Mouse (Mus musculus) heart, embryonic 11.5 days (tissue): ENCODE results near the gene Sec61a2. TPM values are rescaled to one million over a fixed set of nuclear protein-coding genes. Genes with fewer than 3 reads are reported as not detected.

Experiments
- ATAC-seq: fragments of 200-750 bp; cut with Nextera tagmentation; replicated peaks from 2 replicates; pipeline ENCODE4 v1.8.0; 2017; ENCODE audit warnings: moderate library complexity; ENCODE audit not compliant: insufficient number of reproducible peaks, low FRiP score, low TSS enrichment
- H3K27ac ChIP-seq: fragments of 300-500 bp; sonication (generic); 2 replicates; pipeline ENCODE4 v1.5.1; 2014; ENCODE audit warnings: mild to moderate bottlenecking, low read depth, low read length
- H3K27me3 ChIP-seq: fragments of 300-500 bp; sonication (generic); 2 replicates; pipeline ENCODE4 v1.6.1; 2014; ENCODE audit warnings: mild to moderate bottlenecking, low read length, mixed read lengths; ENCODE audit not compliant: control insufficient read depth, insufficient read depth
- H3K36me3 ChIP-seq: fragments of 300-500 bp; sonication (generic); 2 replicates; pipeline ENCODE4 v1.6.1; 2014; ENCODE audit warnings: mild to moderate bottlenecking, low read length, moderate library complexity, mixed read lengths; ENCODE audit not compliant: control insufficient read depth, insufficient read depth
- H3K4me1 ChIP-seq: fragments of 300-500 bp; sonication (generic); 2 replicates; pipeline ENCODE4 v1.6.1; 2014; ENCODE audit warnings: low read length; ENCODE audit not compliant: control insufficient read depth, insufficient read depth
- H3K4me2 ChIP-seq: fragments of 300-500 bp; sonication (generic); 2 replicates; pipeline ENCODE4 v1.6.1; 2014; ENCODE audit warnings: mild to moderate bottlenecking, moderate library complexity
- H3K4me3 ChIP-seq: fragments of 300-500 bp; sonication (generic); 2 replicates; pipeline ENCODE4 v1.5.1; 2014; ENCODE audit warnings: low read depth, low read length
- H3K9ac ChIP-seq: fragments of 300-500 bp; sonication (generic); 2 replicates; pipeline ENCODE4 v1.6.1; 2014; ENCODE audit warnings: mild to moderate bottlenecking, low read depth, low read length, moderate library complexity
- H3K9me3 ChIP-seq: fragments of 300-500 bp; sonication (generic); replicated peaks from 2 replicates; pipeline ENCODE4 v1.6.1; 2016; ENCODE audit warnings: low read length; ENCODE audit not compliant: control insufficient read depth
- WGBS: fragments of 180-500 bp; shearing (Covaris S2); extraction: QIAGEN DNeasy Blood & Tissue Kit; methylation state at CpG from one replicate; pipeline ENCODE4 v1.1.7; 2014; ENCODE audit not compliant: insufficient replicate concordance; 5-methylcytosine and 5-hydroxymethylcytosine counted together
- polyA plus RNA-seq: library from polyadenylated mRNA; unstranded; fragments of >200 nt; fragmentation: Nextera tagmentation; extraction: Ambion mirVana; gene quantifications from 2 replicates; pipeline ENCODE4 v1.2.1, GENCODE M21; 2014

Gene Sec61a2
- 55.1 and 60.3 TPM in 2 replicates for polyA plus RNA-seq

DNA sequence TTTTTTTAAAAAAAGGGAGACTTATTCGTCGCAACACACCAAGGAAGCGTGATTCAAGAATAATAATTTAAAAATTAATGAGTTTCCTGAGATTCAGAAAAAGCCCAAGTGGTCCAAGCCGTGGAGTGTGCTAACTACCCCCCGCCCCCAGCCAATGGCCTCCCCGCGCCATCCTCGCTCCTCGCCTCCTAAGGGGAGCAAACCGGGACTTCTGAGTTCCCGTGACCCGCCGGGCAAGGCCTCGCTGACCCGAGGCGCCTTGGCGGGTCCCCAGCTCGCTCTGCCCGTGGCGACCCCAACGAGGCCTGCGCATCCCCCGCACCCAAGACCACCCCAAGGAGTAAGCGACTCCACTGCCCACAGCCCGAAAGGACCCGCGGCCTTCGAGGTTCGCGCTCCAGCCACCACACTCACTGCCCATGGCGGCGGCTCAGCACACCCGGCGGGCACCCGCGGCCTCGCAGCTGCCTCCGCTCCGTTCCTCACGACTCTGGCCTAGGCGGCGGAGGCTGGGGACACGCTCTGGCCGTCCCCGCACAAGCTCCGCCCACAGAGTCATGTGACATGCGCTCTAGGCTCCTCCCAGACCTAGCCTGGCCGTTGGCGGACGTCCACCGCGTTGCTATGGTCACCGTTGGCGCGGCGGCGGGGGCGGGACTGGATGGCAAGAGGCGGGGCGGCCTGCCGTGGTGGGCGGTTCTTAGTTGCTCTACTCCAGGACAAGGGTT, at the start of gene Sec61a2:
Gene Sec61a2 (minus strand): TSS at position 590 of the 728 bp plus-strand sequence.
- no peaks in the 10 kb centered on the region for H3K27me3 ChIP-seq
- H3K9me3 ChIP-seq = no peaks in the 10 kb centered on the region
- H3K4me2 ChIP-seq = peak within 1 kb of the TSS; percentile 68
- peak within 1 kb of the TSS; percentile 72 for H3K4me3 ChIP-seq
- ATAC-seq = peak; percentile 100
- peaks cover 3% of the 10 kb centered on the region; the same call in 1 of the 2 replicates for H3K36me3 ChIP-seq
- H3K4me1 ChIP-seq = no peaks in the 10 kb centered on the region
- peak within 1 kb of the TSS; percentile 83 for H3K9ac ChIP-seq
- WGBS = under 1% methylated on average over 62 of the region's 62 CpGs
- H3K27ac ChIP-seq = peak within 1 kb of the TSS; percentile 80

- Histone ChIP-seq H3K36me3 (no peaks in the 10 kb centered on the region), H3K27me3 (no peaks in the 10 kb centered on the region), H3K27ac (no peak overlapping the region), H3K4me3 (peak overlapping the region; percentile 63), H3K4me1 (no peaks in the 10 kb centered on the region; the same call in 1 of the 2 replicates), H3K9me3 (no peaks in the 10 kb centered on the region), H3K4me2 (peak overlapping the region; percentile 96), H3K9ac (peak overlapping the region; percentile 79; the same call in 1 of the 2 replicates)
- ATAC-seq = no peak
- WGBS = 34% methylated on average over 4 of the region's 4 CpGs
Observed at GRCm38 (mm10) chr2:5943071-5943470, 47.8 kb upstream of the Sec61a2 start.

- no peak within 1 kb of the TSS for H3K27ac ChIP-seq
- under 1% methylated on average over 36 of the region's 36 CpGs for WGBS
- H3K9me3 ChIP-seq = no peaks in the 10 kb centered on the region
- H3K4me2 ChIP-seq = peak within 1 kb of the TSS; percentile 96
- ATAC-seq = peak; percentile 92
- no peaks in the 10 kb centered on the region; the same call in 1 of the 2 replicates for H3K4me1 ChIP-seq
- H3K9ac ChIP-seq = peak within 1 kb of the TSS; percentile 79
- peak within 1 kb of the TSS; percentile 63 for H3K4me3 ChIP-seq
- no peaks in the 10 kb centered on the region for H3K27me3 ChIP-seq
- H3K36me3 ChIP-seq = no peaks in the 10 kb centered on the region
Observed at GRCm38 (mm10) chr2:5942416-5943032, 47.3 kb upstream of the Sec61a2 start, which contains the start of gene Dhtkd1. TSS of gene Dhtkd1 (minus strand) at chr2:5942792.

DNA sequence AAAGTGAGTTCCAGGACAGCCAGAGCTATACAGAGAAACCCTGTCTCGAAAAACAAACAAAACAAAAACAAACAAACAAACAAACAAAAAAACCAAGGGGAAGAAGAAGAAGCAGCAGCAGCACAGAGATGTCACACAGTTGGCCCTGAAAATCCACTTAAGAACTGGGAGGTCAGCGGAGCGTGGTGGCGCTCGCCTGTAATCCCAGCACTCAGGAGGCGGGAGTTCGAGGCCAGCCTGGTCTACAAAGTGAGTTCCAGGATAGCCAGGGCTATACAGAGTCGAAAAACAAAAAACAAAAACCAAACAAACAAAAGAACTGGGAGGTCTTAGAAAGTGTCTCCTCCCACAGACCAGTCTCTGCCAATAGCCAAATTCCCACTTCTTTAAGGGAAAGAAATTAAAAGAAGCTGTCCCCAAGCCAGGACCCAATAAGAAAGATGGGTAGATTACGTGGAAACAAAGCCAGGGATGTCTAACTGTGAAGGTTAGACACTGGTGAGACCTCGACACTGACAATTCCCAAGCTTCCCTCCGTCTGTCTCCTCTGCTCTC, 46.7 kb upstream of the Sec61a2 start:
- no peak overlapping the region for H3K27ac ChIP-seq

GRCm38 (mm10) chr2:5940936-5941335, 45.7 kb upstream of the Sec61a2 start:
- no peak overlapping the region for H3K4me3 ChIP-seq
- H3K4me2 ChIP-seq = no peak overlapping the region
- no peak overlapping the region for H3K27ac ChIP-seq
- no peaks in the 10 kb centered on the region for H3K27me3 ChIP-seq
- no peak overlapping the region for H3K9ac ChIP-seq
- H3K36me3 ChIP-seq = no peaks in the 10 kb centered on the region
- no peaks in the 10 kb centered on the region for H3K9me3 ChIP-seq
- no peaks in the 10 kb centered on the region; the same call in 1 of the 2 replicates for H3K4me1 ChIP-seq
- WGBS = 91% methylated on average over 9 of the region's 9 CpGs
- ATAC-seq = no peak

More for the DNA sequence above, 46.7 kb upstream of the Sec61a2 start:
- H3K27me3 ChIP-seq = no peaks in the 10 kb centered on the region
- no peaks in the 10 kb centered on the region for H3K36me3 ChIP-seq
- no peaks in the 10 kb centered on the region; the same call in 1 of the 2 replicates for H3K4me1 ChIP-seq
- ATAC-seq = 0 out of 2 replicates have a peak, but pooled peaks have one; percentile 14
- peak overlapping the region; percentile 63 for H3K4me3 ChIP-seq
- H3K4me2 ChIP-seq = peak overlapping the region; percentile 96
- H3K9ac ChIP-seq = peak overlapping the region; percentile 79
- 55% methylated on average over 11 of the region's 11 CpGs for WGBS
- no peaks in the 10 kb centered on the region for H3K9me3 ChIP-seq

DNA sequence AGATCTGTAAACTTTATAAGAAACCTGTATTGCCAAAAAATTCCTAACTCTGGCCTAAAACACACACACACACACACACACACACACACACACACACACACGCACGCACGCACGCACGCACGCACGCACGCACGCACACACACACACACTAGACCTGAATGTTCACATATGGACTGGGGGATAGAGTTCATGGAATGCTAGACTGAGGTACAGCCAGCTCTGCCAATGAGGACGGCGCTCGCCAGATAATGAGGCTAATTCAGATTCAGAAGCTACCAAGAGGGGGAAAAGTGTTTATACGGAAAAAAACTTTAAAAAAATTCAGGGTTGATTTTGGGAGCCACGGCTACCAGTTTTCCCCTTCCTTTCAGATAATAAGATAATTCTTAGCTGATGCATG, 44.7 kb upstream of the Sec61a2 start:
- no peaks in the 10 kb centered on the region; the same call in 1 of the 2 replicates for H3K4me1 ChIP-seq
- no peak overlapping the region for H3K4me2 ChIP-seq
- H3K36me3 ChIP-seq = no peaks in the 10 kb centered on the region
- H3K9ac ChIP-seq = no peak overlapping the region
- ATAC-seq = no peak
- no peak overlapping the region for H3K27ac ChIP-seq
- H3K9me3 ChIP-seq = no peaks in the 10 kb centered on the region
- H3K4me3 ChIP-seq = no peak overlapping the region
- WGBS = 81% methylated on average over 14 of the region's 14 CpGs
- H3K27me3 ChIP-seq = no peaks in the 10 kb centered on the region

DNA sequence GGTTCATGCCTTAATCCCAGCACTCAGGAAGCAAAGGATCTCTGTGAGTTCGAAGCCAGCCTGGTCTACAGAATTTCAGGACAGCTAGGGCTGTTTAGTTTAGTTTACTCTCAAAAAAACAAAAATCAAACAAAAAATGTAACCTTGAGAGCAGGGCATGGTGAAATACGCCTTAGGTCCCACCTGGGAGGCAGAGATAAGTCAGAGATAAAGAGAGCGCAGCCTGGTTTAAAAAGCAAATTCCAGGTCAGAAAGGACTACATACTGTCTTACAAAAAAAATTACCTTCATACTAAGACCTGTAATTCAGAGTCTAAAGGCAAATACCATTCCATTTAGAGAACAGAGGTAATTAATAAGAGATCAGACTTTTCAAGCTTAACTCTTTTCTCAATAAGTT, 44.1 kb upstream of the Sec61a2 start:
- WGBS = 68% methylated on average over 3 of the region's 3 CpGs
- no peak for ATAC-seq
- no peak overlapping the region for H3K27ac ChIP-seq
- H3K4me1 ChIP-seq = no peaks in the 10 kb centered on the region; the same call in 1 of the 2 replicates
- H3K9ac ChIP-seq = no peak overlapping the region
- H3K4me2 ChIP-seq = no peak overlapping the region
- H3K27me3 ChIP-seq = no peaks in the 10 kb centered on the region
- H3K4me3 ChIP-seq = no peak overlapping the region
- H3K36me3 ChIP-seq = no peaks in the 10 kb centered on the region
- no peaks in the 10 kb centered on the region for H3K9me3 ChIP-seq

DNA sequence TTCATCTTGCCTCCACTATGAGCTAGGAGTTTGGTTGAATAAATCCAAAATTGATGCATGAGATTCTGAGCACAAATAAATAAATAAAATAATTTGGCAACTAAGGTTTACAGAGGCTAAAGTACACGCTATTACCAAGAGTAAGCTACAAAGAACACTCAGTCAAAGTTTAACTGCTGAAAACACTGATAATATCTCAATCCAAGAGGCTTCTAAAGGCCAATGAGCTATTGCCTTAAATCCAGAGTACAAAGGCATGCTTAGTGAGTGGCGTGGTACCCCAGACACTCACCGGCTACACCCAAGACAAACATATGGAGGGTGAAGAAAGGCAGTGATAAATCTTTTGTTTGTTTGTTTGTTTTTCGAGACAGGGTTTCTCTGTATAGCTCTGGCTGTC, 41.3 kb upstream of the Sec61a2 start:
- Histone ChIP-seq H3K4me3 (no peak overlapping the region), H3K27me3 (no peaks in the 10 kb centered on the region), H3K4me2 (no peak overlapping the region), H3K9ac (no peak overlapping the region), H3K27ac (no peak overlapping the region), H3K36me3 (no peaks in the 10 kb centered on the region), H3K4me1 (no peaks in the 10 kb centered on the region), H3K9me3 (no peaks in the 10 kb centered on the region)
- no peak for ATAC-seq
- WGBS = 83% methylated on average over 4 of the region's 4 CpGs
